Mouse (Mus musculus) C2C12 (cell line): ENCODE results near the gene Snx33.

Source experiments
- CEBPB ChIP-seq: IDR thresholded peaks from one replicate; pipeline ENCODE4 v1.6.1; 2011; ENCODE audit warnings: low read depth, mild to moderate bottlenecking, control low read depth, moderate library complexity
- CTCF ChIP-seq: IDR thresholded peaks from one replicate; pipeline ENCODE4 v1.5.1; 2011; ENCODE audit not compliant: control insufficient read depth, insufficient read depth, insufficient read length
- MAX ChIP-seq: IDR thresholded peaks from one replicate; pipeline ENCODE4 v1.6.1; 2011; ENCODE audit warnings: mild to moderate bottlenecking, control low read depth
- MYOD1 ChIP-seq: IDR thresholded peaks from one replicate; pipeline ENCODE4 v1.6.1; 2011; ENCODE audit warnings: low read depth; ENCODE audit not compliant: control insufficient read depth, insufficient read length
- MYOG ChIP-seq: IDR thresholded peaks from one replicate; pipeline ENCODE4 v1.6.1; 2011; ENCODE audit not compliant: control insufficient read depth, insufficient read length; ENCODE audit errors: extremely low read depth
- USF1 ChIP-seq: IDR thresholded peaks from one replicate; pipeline ENCODE4 v1.6.1; 2011; ENCODE audit warnings: low read depth, mild to moderate bottlenecking, control low read depth, moderate library complexity

GRCm38 (mm10) chr9:56926387-56926786 is 1.8 kb downstream of the Snx33 start:
- TF ChIP-seq CTCF (no peak), CEBPB (no peak), MAX (no peak), MYOG (no peak), MYOD1 (no peak), USF1 (no peak)
